Mouse (Mus musculus): ENCODE measurements around the gene Prkcz. TPM values are rescaled to one million over a fixed set of nuclear protein-coding genes. Genes with fewer than 3 reads are reported as not detected.

The Prkcz gene
- polyA plus RNA-seq (2015; fragmentation: Nextera tagmentation; extraction: Ambion mirVana), result 93.2 and 93.9 TPM in 2 replicates

GRCm38 (mm10) chr4:155361303-155361791, at the start of gene Prkcz:
TSS of gene Prkcz (minus strand) at chr4:155361361.
- Histone ChIP-seq H3K9ac (ENCODE audit: low read depth, low read length) (peak within 1 kb of the TSS; percentile 31), H3K36me3 (ENCODE audit: control insufficient read depth, insufficient read depth, low read length) (no peaks in the 10 kb centered on the region), H3K4me3 (ENCODE audit: low read length) (peak within 1 kb of the TSS; percentile 44), H3K4me1 (ENCODE audit: control insufficient read depth, insufficient read depth, low read depth, low read length) (peaks cover 9% of the 10 kb centered on the region), H3K9me3 (ENCODE audit: control insufficient read depth, low read length) (no peaks in the 10 kb centered on the region), H3K27me3 (replicated peaks; ENCODE audit: control insufficient read depth, insufficient read depth, low read length) (peaks cover 54% of the 10 kb centered on the region), H3K4me2 (ENCODE audit: low read length) (peak within 1 kb of the TSS; percentile 64), H3K27ac (ENCODE audit: low read depth, low read length) (no peak within 1 kb of the TSS)
- 0% methylated on average over 50 of the region's 51 CpGs for WGBS
- ATAC-seq, result peak; percentile 82

GRCm38 (mm10) chr4:155409058-155409776, 48.1 kb upstream of the Prkcz start, which contains the start of gene Cfap74:
TSS of gene Cfap74 (plus strand) at chr4:155409190.
- Histone ChIP-seq H3K27ac (ENCODE audit: low read depth, low read length) (peak within 1 kb of the TSS; percentile 66), H3K27me3 (replicated peaks; ENCODE audit: control insufficient read depth, insufficient read depth, low read length) (no peaks in the 10 kb centered on the region), H3K36me3 (ENCODE audit: control insufficient read depth, insufficient read depth, low read length) (no peaks in the 10 kb centered on the region), H3K4me2 (ENCODE audit: low read length) (peak within 1 kb of the TSS; percentile 88), H3K4me1 (ENCODE audit: control insufficient read depth, insufficient read depth, low read depth, low read length) (peaks cover 10% of the 10 kb centered on the region), H3K9ac (ENCODE audit: low read depth, low read length) (peak within 1 kb of the TSS; percentile 63), H3K4me3 (ENCODE audit: low read length) (peak within 1 kb of the TSS; percentile 68), H3K9me3 (ENCODE audit: control insufficient read depth, low read length) (no peaks in the 10 kb centered on the region)
- ATAC-seq, result peak; percentile 99
- WGBS, result under 1% methylated on average over 35 of the region's 35 CpGs

DNA sequence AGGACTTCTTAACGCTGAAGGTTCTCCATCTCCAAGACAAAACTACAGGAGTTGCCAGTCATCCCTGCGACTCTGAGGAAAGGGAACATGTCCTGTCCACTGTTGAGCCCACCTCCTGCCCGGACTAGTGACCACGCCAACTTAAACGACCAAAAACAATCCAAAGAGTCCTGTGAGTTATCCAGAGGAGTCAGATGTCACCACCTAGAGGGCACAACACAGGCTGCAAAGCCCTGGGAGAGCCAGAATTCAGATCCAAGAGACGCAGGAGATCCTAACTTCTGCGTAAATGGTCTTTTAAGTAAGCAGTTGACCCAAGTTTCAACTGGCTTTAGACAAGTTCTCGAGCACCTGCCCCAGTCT, 47.5 kb upstream of the Prkcz start:
- peak overlapping the region; percentile 36 for H3K9ac ChIP-seq (ENCODE audit: low read depth, low read length)
- peak overlapping the region; percentile 68 for H3K4me3 ChIP-seq (ENCODE audit: low read length)
- H3K27me3 ChIP-seq (replicated peaks; ENCODE audit: control insufficient read depth, insufficient read depth, low read length), result no peaks in the 10 kb centered on the region
- no peak overlapping the region for H3K27ac ChIP-seq (ENCODE audit: low read depth, low read length)
- peak overlapping the region; percentile 88 for H3K4me2 ChIP-seq (ENCODE audit: low read length)
- peak; percentile 72 for ATAC-seq
- peaks cover 10% of the 10 kb centered on the region for H3K4me1 ChIP-seq (ENCODE audit: control insufficient read depth, insufficient read depth, low read depth, low read length)
- WGBS, result 3% methylated on average over 8 of the region's 8 CpGs
- no peaks in the 10 kb centered on the region for H3K36me3 ChIP-seq (ENCODE audit: control insufficient read depth, insufficient read depth, low read length)
- H3K9me3 ChIP-seq (ENCODE audit: control insufficient read depth, low read length), result no peaks in the 10 kb centered on the region

GRCm38 (mm10) chr4:155402489-155402888, 41.3 kb upstream of the Prkcz start:
- ATAC-seq, result no peak
- H3K9ac ChIP-seq (ENCODE audit: low read depth, low read length), result no peak overlapping the region
- H3K27me3 ChIP-seq (replicated peaks; ENCODE audit: control insufficient read depth, insufficient read depth, low read length), result peaks cover 16% of the 10 kb centered on the region
- 61% methylated on average over 1 of the region's 1 CpGs for WGBS
- H3K27ac ChIP-seq (ENCODE audit: low read depth, low read length), result no peak overlapping the region
- peaks cover 6% of the 10 kb centered on the region; the same call in 1 of the 2 replicates for H3K4me1 ChIP-seq (ENCODE audit: control insufficient read depth, insufficient read depth, low read depth, low read length)
- no peak overlapping the region for H3K4me3 ChIP-seq (ENCODE audit: low read length)
- no peaks in the 10 kb centered on the region for H3K36me3 ChIP-seq (ENCODE audit: control insufficient read depth, insufficient read depth, low read length)
- no peaks in the 10 kb centered on the region for H3K9me3 ChIP-seq (ENCODE audit: control insufficient read depth, low read length)
- H3K4me2 ChIP-seq (ENCODE audit: low read length), result no peak overlapping the region

DNA sequence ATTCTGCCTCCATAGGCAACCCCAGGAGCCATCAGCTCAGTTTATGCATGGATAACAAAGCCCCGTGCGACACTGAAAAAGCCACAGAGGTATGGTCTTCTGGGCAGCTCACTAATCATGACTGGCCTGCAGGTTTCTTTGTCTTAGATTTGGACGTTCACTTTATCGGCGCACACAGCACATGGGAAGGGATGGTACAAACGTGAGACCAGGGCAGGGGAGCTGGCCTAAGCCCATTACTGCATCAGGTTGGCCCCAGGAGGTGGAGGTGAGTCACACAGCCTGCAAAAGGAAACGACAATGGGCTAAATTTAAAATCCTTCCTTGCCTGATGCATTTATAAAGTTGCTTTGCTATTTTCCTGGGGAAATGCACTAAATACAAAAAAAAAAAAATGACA, 40.0 kb upstream of the Prkcz start:
- Histone ChIP-seq H3K4me2 (ENCODE audit: low read length) (no peak overlapping the region), H3K4me1 (ENCODE audit: control insufficient read depth, insufficient read depth, low read depth, low read length) (peaks cover 7% of the 10 kb centered on the region; the same call in 1 of the 2 replicates), H3K27ac (ENCODE audit: low read depth, low read length) (no peak overlapping the region), H3K9me3 (ENCODE audit: control insufficient read depth, low read length) (no peaks in the 10 kb centered on the region), H3K27me3 (replicated peaks; ENCODE audit: control insufficient read depth, insufficient read depth, low read length) (peaks cover 28% of the 10 kb centered on the region), H3K4me3 (ENCODE audit: low read length) (no peak overlapping the region), H3K36me3 (ENCODE audit: control insufficient read depth, insufficient read depth, low read length) (no peaks in the 10 kb centered on the region), H3K9ac (ENCODE audit: low read depth, low read length) (no peak overlapping the region)
- 78% methylated on average over 7 of the region's 7 CpGs for WGBS
- no peak for ATAC-seq

- Histone ChIP-seq H3K27ac (ENCODE audit: low read depth, low read length) (no peak overlapping the region), H3K9me3 (ENCODE audit: control insufficient read depth, low read length) (no peaks in the 10 kb centered on the region), H3K4me2 (ENCODE audit: low read length) (peak overlapping the region; percentile 87), H3K27me3 (replicated peaks; ENCODE audit: control insufficient read depth, insufficient read depth, low read length) (peaks cover 32% of the 10 kb centered on the region), H3K4me1 (ENCODE audit: control insufficient read depth, insufficient read depth, low read depth, low read length) (peaks cover 7% of the 10 kb centered on the region; the same call in 1 of the 2 replicates), H3K9ac (ENCODE audit: low read depth, low read length) (peak overlapping the region; percentile 57; the same call in 1 of the 2 replicates), H3K36me3 (ENCODE audit: control insufficient read depth, insufficient read depth, low read length) (no peaks in the 10 kb centered on the region), H3K4me3 (ENCODE audit: low read length) (peak overlapping the region; percentile 50)
- WGBS, result 4% methylated on average over 8 of the region's 9 CpGs
- no peak for ATAC-seq
These were observed 37.0 kb upstream of the Prkcz start for GRCm38 (mm10) chr4:155398222-155398540.

GRCm38 (mm10) chr4:155397511-155398221, 36.5 kb upstream of the Prkcz start, which contains the start of gene Gabrd:
TSS of gene Gabrd (minus strand) at chr4:155398112.
- Histone ChIP-seq H3K27ac (ENCODE audit: low read depth, low read length) (no peak within 1 kb of the TSS), H3K4me3 (ENCODE audit: low read length) (peak within 1 kb of the TSS; percentile 50), H3K36me3 (ENCODE audit: control insufficient read depth, insufficient read depth, low read length) (no peaks in the 10 kb centered on the region), H3K9me3 (ENCODE audit: control insufficient read depth, low read length) (no peaks in the 10 kb centered on the region), H3K4me2 (ENCODE audit: low read length) (peak within 1 kb of the TSS; percentile 87), H3K27me3 (replicated peaks; ENCODE audit: control insufficient read depth, insufficient read depth, low read length) (peaks cover 32% of the 10 kb centered on the region), H3K9ac (ENCODE audit: low read depth, low read length) (peak within 1 kb of the TSS; percentile 57), H3K4me1 (ENCODE audit: control insufficient read depth, insufficient read depth, low read depth, low read length) (peaks cover 7% of the 10 kb centered on the region; the same call in 1 of the 2 replicates)
- WGBS, result under 1% methylated on average over 35 of the region's 57 CpGs
- ATAC-seq, result peak; percentile 54; the same call in 1 of the 2 replicates

DNA sequence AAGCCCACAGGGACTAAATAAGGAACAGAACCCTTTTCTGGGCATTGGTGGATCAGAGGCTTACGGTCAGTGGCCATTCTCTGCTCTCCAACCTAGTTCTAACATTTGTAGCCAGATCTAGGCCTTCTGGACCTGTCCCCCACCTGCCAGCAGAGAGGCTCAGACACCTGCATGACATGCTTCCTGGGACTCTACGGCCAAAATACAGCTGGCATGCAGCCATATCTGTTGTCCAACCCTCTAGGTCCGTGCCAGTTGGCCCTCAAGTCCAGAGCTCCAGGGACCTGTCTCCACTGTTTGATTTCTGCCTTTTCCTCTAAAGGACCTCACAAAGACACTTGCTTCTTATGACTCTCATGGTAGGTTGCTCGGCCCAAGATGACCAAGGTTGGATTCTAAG, 35.6 kb upstream of the Prkcz start:
- peaks cover 7% of the 10 kb centered on the region; the same call in 1 of the 2 replicates for H3K4me1 ChIP-seq (ENCODE audit: control insufficient read depth, insufficient read depth, low read depth, low read length)
- H3K36me3 ChIP-seq (ENCODE audit: control insufficient read depth, insufficient read depth, low read length), result no peaks in the 10 kb centered on the region
- H3K9me3 ChIP-seq (ENCODE audit: control insufficient read depth, low read length), result no peaks in the 10 kb centered on the region
- no peak overlapping the region for H3K27ac ChIP-seq (ENCODE audit: low read depth, low read length)
- peaks cover 32% of the 10 kb centered on the region for H3K27me3 ChIP-seq (replicated peaks; ENCODE audit: control insufficient read depth, insufficient read depth, low read length)
- H3K4me2 ChIP-seq (ENCODE audit: low read length), result no peak overlapping the region
- H3K9ac ChIP-seq (ENCODE audit: low read depth, low read length), result no peak overlapping the region
- no peak overlapping the region for H3K4me3 ChIP-seq (ENCODE audit: low read length)
- 87% methylated on average over 4 of the region's 4 CpGs for WGBS
- ATAC-seq, result no peak

DNA sequence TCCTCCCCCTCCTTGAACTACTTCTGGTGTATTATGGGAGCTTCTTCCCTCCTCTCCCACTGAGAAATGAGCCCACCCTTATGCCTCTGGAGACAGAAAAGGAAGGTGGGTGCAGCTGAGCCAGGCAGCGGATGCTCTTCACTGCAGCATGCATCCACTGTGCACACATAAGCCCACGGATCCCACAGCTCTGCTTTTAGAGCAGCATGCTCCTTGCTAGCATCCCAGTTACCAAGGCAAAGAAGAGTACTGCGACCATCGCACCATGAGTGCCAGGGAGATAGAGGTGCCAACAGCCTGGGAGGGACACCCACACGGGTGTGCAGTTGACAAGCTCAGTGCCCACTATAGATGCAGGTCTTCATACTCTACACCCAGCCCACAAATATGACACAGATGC, 34.3 kb upstream of the Prkcz start:
- Histone ChIP-seq H3K9me3 (ENCODE audit: control insufficient read depth, low read length) (no peaks in the 10 kb centered on the region), H3K27ac (ENCODE audit: low read depth, low read length) (no peak overlapping the region), H3K4me2 (ENCODE audit: low read length) (no peak overlapping the region), H3K4me3 (ENCODE audit: low read length) (no peak overlapping the region), H3K27me3 (replicated peaks; ENCODE audit: control insufficient read depth, insufficient read depth, low read length) (peaks cover 30% of the 10 kb centered on the region), H3K36me3 (ENCODE audit: control insufficient read depth, insufficient read depth, low read length) (no peaks in the 10 kb centered on the region), H3K9ac (ENCODE audit: low read depth, low read length) (no peak overlapping the region), H3K4me1 (ENCODE audit: control insufficient read depth, insufficient read depth, low read depth, low read length) (peaks cover 7% of the 10 kb centered on the region; the same call in 1 of the 2 replicates)
- 87% methylated on average over 5 of the region's 5 CpGs for WGBS
- no peak for ATAC-seq

Measured in hindbrain, embryonic 16.5 days (tissue).